Mouse (Mus musculus) hindbrain, postnatal 0 days (tissue): ENCODE results near the gene Coq8a. TPM values are rescaled to one million over a fixed set of nuclear protein-coding genes. Genes with fewer than 3 reads are reported as not detected.

Experiments used
- ATAC-seq: fragments of 200-750 bp; cut with Nextera tagmentation; 2 replicates; pipeline ENCODE4 v1.8.0; 2017; ENCODE audit warnings: mild to moderate bottlenecking, moderate TSS enrichment, moderate library complexity
- DNase-seq: peaks from one replicate; pipeline ENCODE4 v3.0.0-alpha.2; 2015; ENCODE audit warnings: low spot score
- H3K27ac ChIP-seq: fragments of 300-500 bp; sonication (generic); 2 replicates; pipeline ENCODE4 v1.5.1; 2014; ENCODE audit warnings: mild to moderate bottlenecking
- H3K27me3 ChIP-seq: fragments of 300-500 bp; sonication (generic); 2 replicates; pipeline ENCODE4 v1.6.1; 2014; ENCODE audit warnings: low read length, mixed read lengths; ENCODE audit not compliant: insufficient read depth
- H3K36me3 ChIP-seq: fragments of 300-500 bp; sonication (generic); 2 replicates; pipeline ENCODE4 v1.6.1; 2014; ENCODE audit warnings: low read length, mixed read lengths; ENCODE audit not compliant: insufficient read depth
- H3K4me1 ChIP-seq: fragments of 300-500 bp; sonication (generic); 2 replicates; pipeline ENCODE4 v1.6.1; 2014; ENCODE audit warnings: antibody characterized with exemption, low read length, mixed read lengths; ENCODE audit not compliant: insufficient read depth
- H3K4me2 ChIP-seq: fragments of 300-500 bp; sonication (generic); 2 replicates; pipeline ENCODE4 v1.6.1; 2014; ENCODE audit warnings: low read depth, mild to moderate bottlenecking, low read length, moderate library complexity, mixed read lengths
- H3K4me3 ChIP-seq: fragments of 300-500 bp; sonication (generic); 2 replicates; pipeline ENCODE4 v1.5.1; 2014; ENCODE audit warnings: low read length
- H3K9ac ChIP-seq: fragments of 300-500 bp; sonication (generic); replicated peaks from 2 replicates; pipeline ENCODE4 v1.6.1; 2014; ENCODE audit warnings: mild to moderate bottlenecking, low read length, moderate library complexity, mixed read lengths
- H3K9me3 ChIP-seq: fragments of 300-500 bp; sonication (generic); 2 replicates; pipeline ENCODE4 v1.6.1; 2016; ENCODE audit warnings: low read length, mixed read lengths
- CTCF ChIP-seq: IDR thresholded peaks from 2 replicates; pipeline ENCODE4 v1.5.1; 2016; ENCODE audit warnings: antibody characterized with exemption, control low read depth, low read depth
- WGBS: fragments of 180-500 bp; shearing (Covaris S2); extraction: QIAGEN DNeasy Blood & Tissue Kit; methylation state at CpG from one replicate; pipeline ENCODE4 v1.1.7; 2014; 5-methylcytosine and 5-hydroxymethylcytosine counted together
- polyA plus RNA-seq: library from polyadenylated mRNA; unstranded; fragments of >200 nt; fragmentation: Nextera tagmentation; extraction: Ambion mirVana; gene quantifications from 2 replicates; pipeline ENCODE4 v1.2.1, GENCODE M21; 2015
- total RNA-seq: library from RNA; depleted of rRNA; stranded (reverse); fragments of >200 nt; gene quantifications from 2 replicates; pipeline ENCODE4 v1.2.3, GENCODE M21; 2014; rRNA removed

Coq8a gene
- 3.4 and 6.0 TPM in 2 replicates for total RNA-seq
- 9.2 and 12.2 TPM in 2 replicates for polyA plus RNA-seq

DNA sequence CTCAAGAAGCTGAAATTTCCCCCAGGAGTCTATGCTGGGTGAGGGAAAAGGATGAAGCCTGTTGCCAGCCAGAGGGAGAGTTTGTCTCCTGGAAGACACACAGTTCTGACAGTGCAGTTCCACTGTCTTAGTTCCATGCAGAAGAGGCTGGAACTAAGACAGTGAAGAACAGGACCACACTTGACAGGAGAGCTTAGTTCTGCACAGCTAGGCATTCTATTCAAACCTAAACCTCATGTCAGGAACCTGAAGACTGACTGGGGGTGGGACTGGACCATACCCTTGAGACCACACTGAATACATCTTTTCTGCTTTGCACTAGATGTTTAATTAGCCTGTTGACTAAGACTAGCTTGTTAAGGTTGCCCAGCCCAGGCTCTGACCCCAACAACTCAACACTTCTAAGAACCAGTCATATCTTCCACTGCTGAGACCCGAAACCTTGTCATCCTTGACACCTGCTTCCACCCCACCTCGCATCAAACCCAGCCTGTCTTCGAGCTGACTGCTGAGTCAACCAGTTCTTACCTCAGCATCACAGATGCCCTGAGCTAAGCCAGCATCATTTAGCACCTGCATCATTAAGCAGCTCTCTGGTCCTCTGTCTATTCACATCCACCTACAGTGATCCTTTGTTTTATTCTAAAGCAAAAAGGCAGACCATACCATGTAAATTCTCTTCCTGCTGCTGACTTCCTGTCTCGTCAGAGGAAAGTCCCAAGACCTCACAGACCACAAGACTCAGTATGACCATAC lies at the start of gene Coq8a:
Gene Coq8a (minus strand): TSS at position 644 of the 756 bp plus-strand sequence.
- H3K4me1 ChIP-seq, result 0 out of 2 replicates have a peak, but pooled peaks cover 7% of the 10 kb centered on the region
- DNase-seq (no peak), ATAC-seq (no peak)
- H3K9me3 ChIP-seq, result no peaks in the 10 kb centered on the region
- 66% methylated on average over 4 of the region's 4 CpGs for WGBS
- no peaks in the 10 kb centered on the region for H3K36me3 ChIP-seq
- H3K4me2 ChIP-seq, result no peak within 1 kb of the TSS
- H3K27me3 ChIP-seq, result no peaks in the 10 kb centered on the region
- no peak within 1 kb of the TSS for H3K27ac ChIP-seq
- no peak within 1 kb of the TSS for H3K9ac ChIP-seq
- no peak for TF ChIP-seq CTCF
- H3K4me3 ChIP-seq, result no peak within 1 kb of the TSS

GRCm38 (mm10) chr1:180248593-180249146 lies 49.3 kb upstream of the Coq8a start:
- H3K4me1 ChIP-seq, result no peaks in the 10 kb centered on the region
- ATAC-seq, result no peak
- no peak overlapping the region for H3K9ac ChIP-seq
- 90% methylated on average over 7 of the region's 7 CpGs for WGBS
- no peak for DNase-seq
- no peak for TF ChIP-seq CTCF
- no peaks in the 10 kb centered on the region for H3K9me3 ChIP-seq
- no peak overlapping the region for H3K4me2 ChIP-seq
- H3K27me3 ChIP-seq, result no peaks in the 10 kb centered on the region
- H3K4me3 ChIP-seq, result no peak overlapping the region
- no peaks in the 10 kb centered on the region for H3K36me3 ChIP-seq
- no peak overlapping the region for H3K27ac ChIP-seq

DNA sequence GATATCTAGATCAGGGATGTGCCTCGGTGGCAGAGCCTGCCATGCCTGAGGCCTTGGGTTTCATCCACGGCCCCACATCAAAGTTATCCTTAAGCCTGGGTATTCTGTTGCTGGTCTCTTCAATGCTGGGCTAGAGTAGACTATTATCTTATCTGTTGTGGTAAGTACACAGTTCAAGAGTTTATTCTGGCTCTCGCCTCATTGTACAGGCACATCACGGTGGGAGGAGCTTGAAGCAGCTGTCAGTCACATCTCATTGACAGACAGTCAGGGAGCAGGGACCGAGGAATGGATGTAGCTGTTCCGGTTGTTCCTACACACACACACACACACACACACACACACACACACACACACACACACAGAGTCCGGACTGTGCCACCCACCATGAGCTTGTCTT lies 48.5 kb upstream of the Coq8a start:
- WGBS, result 79% methylated on average over 7 of the region's 7 CpGs
- DNase-seq, result no peak

GRCm38 (mm10) chr1:180245741-180246507 lies 46.5 kb upstream of the Coq8a start:
- H3K27me3 ChIP-seq, result no peaks in the 10 kb centered on the region
- ATAC-seq (no peak), DNase-seq (no peak)
- H3K4me1 ChIP-seq, result no peaks in the 10 kb centered on the region
- no peak for TF ChIP-seq CTCF
- no peaks in the 10 kb centered on the region for H3K36me3 ChIP-seq
- H3K9me3 ChIP-seq, result no peaks in the 10 kb centered on the region
- no peak overlapping the region for H3K9ac ChIP-seq
- H3K27ac ChIP-seq, result no peak overlapping the region
- H3K4me2 ChIP-seq, result no peak overlapping the region
- H3K4me3 ChIP-seq, result no peak overlapping the region
- WGBS, result 87% methylated on average over 13 of the region's 13 CpGs

More for the DNA sequence above, 48.5 kb upstream of the Coq8a start:
- Histone ChIP-seq H3K4me3 (no peak overlapping the region), H3K36me3 (no peaks in the 10 kb centered on the region), H3K27ac (no peak overlapping the region), H3K9ac (no peak overlapping the region), H3K4me1 (no peaks in the 10 kb centered on the region), H3K4me2 (no peak overlapping the region), H3K27me3 (no peaks in the 10 kb centered on the region), H3K9me3 (no peaks in the 10 kb centered on the region)
- ATAC-seq, result no peak
- no peak for TF ChIP-seq CTCF

DNA sequence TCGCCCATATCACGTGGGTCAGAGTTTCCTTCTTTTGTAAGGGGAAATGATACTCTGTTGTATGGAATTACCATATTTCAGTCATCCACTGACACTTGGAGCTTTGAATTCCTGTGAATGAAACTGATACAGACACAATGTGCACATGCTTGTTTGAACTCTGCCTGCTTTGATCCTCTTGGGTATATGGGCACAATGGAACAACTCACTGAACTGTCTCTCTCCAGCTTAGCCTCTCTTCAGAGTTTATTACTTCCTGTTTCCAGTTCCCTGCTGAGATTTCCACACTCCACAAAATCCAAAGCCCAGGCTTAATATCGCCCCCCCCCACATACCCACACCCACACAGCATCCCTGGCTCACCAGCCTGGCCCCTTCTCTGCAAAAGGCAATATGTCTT lies 32.3 kb upstream of the Coq8a start:
- Histone ChIP-seq H3K27ac (no peak overlapping the region), H3K4me3 (no peak overlapping the region), H3K36me3 (peaks cover 4% of the 10 kb centered on the region; the same call in 1 of the 2 replicates), H3K4me1 (no peaks in the 10 kb centered on the region), H3K9ac (no peak overlapping the region), H3K27me3 (no peaks in the 10 kb centered on the region), H3K4me2 (no peak overlapping the region), H3K9me3 (no peaks in the 10 kb centered on the region)
- no peak for DNase-seq
- TF ChIP-seq CTCF, result no peak
- WGBS, result 59% methylated on average over 3 of the region's 3 CpGs
- ATAC-seq, result no peak

GRCm38 (mm10) chr1:180230580-180230979 lies 31.2 kb upstream of the Coq8a start:
- Histone ChIP-seq H3K36me3 (peaks cover 4% of the 10 kb centered on the region; the same call in 1 of the 2 replicates), H3K9ac (no peak overlapping the region), H3K9me3 (no peaks in the 10 kb centered on the region), H3K27ac (no peak overlapping the region), H3K4me2 (no peak overlapping the region), H3K27me3 (no peaks in the 10 kb centered on the region), H3K4me3 (no peak overlapping the region), H3K4me1 (no peaks in the 10 kb centered on the region)
- ATAC-seq (no peak), DNase-seq (peak; percentile 23)
- TF ChIP-seq CTCF, result peak; percentile 70
- WGBS, result 34% methylated on average over 2 of the region's 2 CpGs
